Mouse (Mus musculus): ENCODE data around the gene Gm20767.
"Not testable (repeated sequence)": the region's sequence is repeated elsewhere in the genome, so short reads cannot be mapped to it uniquely, and the experiment has no call there.

DNA sequence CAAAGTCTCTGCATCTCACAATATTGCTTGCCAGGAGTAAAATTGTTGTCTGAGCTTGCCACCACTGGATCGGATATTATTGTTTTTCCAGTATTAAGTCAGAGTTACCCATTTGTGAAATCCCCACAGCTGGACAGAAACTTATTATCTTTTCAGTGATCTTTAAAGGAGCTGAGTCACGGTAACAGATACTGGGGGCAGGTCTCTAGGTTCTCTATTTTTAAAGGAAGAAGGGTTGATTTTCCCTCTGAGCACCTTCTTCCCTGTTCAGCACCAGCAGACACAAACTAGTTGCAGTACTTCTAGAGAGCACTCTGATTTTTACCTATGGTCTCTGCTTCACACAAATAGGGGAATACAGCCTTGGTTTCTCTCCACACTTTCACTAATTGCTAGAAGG lies 33.0 kb upstream of the Gm20767 start:
- not testable (repeated sequence) for TF ChIP-seq POLR2A (IDR thresholded peaks at IDR 0.05; ENCODE audit: low read depth, low read length); CTCF (IDR thresholded peaks at IDR 0.05; ENCODE audit: extremely low read depth, insufficient read length, insufficient replicate concordance, low read depth, low read length)

Data from small intestine, adult 2 months (tissue).